Mouse (Mus musculus) retina, postnatal 7 days (tissue): ENCODE measurements around the gene Hydin.
A peak's percentile ranks its signal among the peaks of the same experiment; 100 is the strongest.

ENCODE experiments used
- DNase-seq: peaks from one replicate; pipeline ENCODE4 v3.0.0-alpha.2; 2012; ENCODE audit warnings: low read depth, low spot score

Gene Hydin

GRCm38 (mm10) chr8:110444276-110444675 is 177.5 kb downstream of the Hydin start:
- DNase-seq = no peak

GRCm38 (mm10) chr8:110450463-110450862 is 183.7 kb downstream of the Hydin start:
- DNase-seq = no peak

DNA sequence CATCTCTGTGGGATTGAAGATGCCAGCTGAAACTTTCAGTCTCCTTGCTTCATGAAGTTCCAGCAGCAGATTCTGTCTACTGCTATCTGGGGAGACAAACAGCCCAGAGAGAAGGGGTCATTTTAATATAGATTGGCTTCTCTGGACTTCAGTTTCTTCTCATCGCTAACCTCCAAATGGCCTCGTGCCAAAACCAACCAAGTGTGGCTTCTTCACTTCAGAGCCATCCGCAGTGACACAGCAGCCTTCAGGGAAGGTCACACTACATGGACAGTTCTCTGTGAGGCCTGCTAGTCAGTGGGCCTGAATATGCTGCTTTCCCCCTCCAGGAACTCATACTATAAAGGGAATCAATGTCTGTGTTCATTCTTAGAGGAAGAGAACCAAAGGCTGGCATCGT is 187.7 kb downstream of the Hydin start:
- DNase-seq = no peak

GRCm38 (mm10) chr8:110457424-110457823 is 190.6 kb downstream of the Hydin start:
- DNase-seq = no peak

GRCm38 (mm10) chr8:110462627-110463208 is 195.9 kb downstream of the Hydin start:
- DNase-seq = no peak

GRCm38 (mm10) chr8:110463773-110464460 is 197.1 kb downstream of the Hydin start:
- no peak for DNase-seq

- DNase-seq = no peak
Observed at GRCm38 (mm10) chr8:110465606-110466005, 198.8 kb downstream of the Hydin start.

DNA sequence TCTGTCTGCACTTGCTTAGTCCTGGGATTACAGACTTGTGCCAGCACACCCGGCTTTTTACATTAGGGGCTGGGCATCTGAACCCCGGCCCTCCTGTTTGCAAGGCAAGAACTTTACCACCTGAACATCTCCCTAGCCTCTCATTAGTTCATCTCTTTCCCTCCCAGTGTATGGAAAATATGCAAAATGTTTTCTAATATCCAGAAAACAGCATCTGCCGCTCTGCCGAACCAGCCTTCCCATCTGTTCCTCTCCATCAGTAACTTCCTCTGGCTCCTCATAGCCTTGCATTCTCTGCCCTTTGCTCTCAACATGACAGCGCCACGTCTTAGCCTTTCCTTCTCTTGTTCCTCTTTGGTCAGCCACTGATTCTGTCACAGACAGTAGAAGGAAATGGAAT is 210.5 kb downstream of the Hydin start:
- DNase-seq = no peak

DNA sequence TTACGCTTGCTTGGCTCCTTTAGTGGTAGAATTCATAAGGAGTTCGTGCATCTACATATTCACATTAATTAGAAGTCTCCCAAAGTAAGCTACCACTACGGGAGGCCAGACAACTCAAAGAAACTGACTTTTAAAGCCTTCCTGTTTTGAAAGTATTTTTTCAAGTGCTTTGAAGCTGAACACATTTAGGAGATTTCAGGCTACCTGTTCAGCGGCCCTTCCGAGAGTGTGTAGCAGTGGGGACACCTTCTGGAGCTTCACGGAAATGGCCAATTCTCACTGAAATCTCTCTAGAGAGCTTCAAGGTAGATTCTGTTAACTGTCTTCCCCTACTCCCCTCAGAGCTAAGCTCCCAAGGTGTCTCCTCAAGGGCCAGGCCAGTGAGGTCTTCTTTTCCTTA is 211.8 kb downstream of the Hydin start:
- peak; percentile 33 for DNase-seq

DNA sequence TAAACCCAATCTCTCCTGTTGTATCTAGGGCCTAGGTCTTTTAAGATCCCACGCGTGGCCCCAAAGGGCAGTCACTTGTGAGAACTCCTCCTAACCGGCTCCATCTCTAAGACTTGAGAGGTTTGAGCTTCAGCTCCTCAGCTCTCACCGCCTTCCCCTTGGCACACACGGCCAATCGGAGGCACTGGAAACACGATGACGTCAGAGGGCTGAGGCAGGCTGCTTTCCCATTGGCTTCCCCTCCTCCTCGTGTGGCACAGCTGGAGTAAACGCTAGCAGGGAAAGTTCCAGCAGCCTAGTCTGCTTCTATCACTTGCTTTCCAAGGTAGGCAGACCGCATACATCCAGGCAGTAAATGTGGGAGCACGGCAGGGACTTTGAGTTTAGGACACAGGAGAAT is 212.6 kb downstream of the Hydin start:
- DNase-seq = no peak

DNA sequence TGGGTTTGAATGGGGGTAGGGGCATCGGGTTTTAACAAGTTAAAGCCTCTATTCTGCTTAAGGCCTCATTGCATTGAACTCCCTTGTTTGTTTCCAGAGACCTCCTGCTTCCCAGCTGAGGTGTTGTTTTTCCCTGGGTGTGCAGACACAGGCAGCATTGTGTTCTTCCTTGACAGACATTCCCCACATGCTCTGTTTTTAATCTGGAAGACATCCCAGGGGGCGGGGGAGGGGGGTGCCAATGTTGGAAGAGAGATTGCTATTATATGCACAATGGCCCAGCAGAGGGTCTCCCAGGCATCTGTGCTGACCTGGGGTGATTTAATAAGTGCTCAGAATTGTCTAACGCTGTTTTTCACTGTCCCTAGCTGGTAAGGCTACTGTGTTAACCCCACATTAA is 215.5 kb downstream of the Hydin start:
- DNase-seq = no peak

GRCm38 (mm10) chr8:110485234-110485633 is 218.5 kb downstream of the Hydin start:
- no peak for DNase-seq

DNA sequence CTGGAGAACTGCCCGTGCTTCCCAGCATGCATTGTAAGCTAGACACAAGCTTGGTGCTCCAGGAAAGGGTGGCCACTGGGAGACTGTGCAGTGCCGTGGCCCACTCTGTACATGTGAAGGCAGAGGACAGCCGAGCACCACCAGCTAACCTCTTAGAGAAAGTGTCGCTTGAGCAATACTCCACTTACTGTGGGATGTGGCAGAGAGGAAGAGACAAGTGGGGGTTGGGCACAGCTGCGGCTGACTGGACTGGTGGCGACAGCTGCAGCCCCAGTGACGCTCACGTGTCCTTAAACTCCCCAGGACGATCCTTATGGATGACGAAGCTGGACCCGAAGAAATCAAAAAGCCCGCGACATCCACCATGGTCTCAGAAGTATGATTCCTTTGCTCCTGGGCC is 219.2 kb downstream of the Hydin start:
- DNase-seq = no peak

GRCm38 (mm10) chr8:110487644-110488043 is 220.9 kb downstream of the Hydin start:
- DNase-seq = no peak

GRCm38 (mm10) chr8:110489344-110489743 is 222.6 kb downstream of the Hydin start:
- DNase-seq = no peak

GRCm38 (mm10) chr8:110491118-110491517 is 224.3 kb downstream of the Hydin start:
- no peak for DNase-seq

- no peak for DNase-seq
Observed at GRCm38 (mm10) chr8:110496286-110496685, 229.5 kb downstream of the Hydin start.

- DNase-seq = no peak
Observed at GRCm38 (mm10) chr8:110500253-110500652, 233.5 kb downstream of the Hydin start.

GRCm38 (mm10) chr8:110500661-110501060 is 233.9 kb downstream of the Hydin start:
- no peak for DNase-seq

- DNase-seq = no peak
Observed at GRCm38 (mm10) chr8:110501330-110501729, 234.6 kb downstream of the Hydin start.

DNA sequence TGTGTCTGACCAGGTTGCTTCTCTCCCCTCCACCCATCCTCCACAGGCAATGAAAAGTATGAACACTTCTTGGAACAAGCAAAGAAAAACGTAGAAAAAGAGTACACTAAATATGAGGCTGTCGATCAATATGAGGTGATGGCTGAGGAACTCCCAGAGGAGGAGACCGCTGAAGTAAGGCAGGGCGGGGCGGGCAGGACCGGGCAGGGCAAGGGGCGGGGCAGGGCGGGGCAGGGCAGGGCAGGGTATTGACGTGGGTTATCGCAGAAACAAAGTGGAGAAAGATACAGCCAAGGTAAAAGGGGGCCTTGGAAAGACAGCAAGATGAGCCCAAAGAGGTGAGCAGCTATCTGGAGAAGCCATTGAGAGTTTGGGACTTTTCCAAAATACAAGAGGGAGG is 236.1 kb downstream of the Hydin start:
- DNase-seq = no peak

DNA sequence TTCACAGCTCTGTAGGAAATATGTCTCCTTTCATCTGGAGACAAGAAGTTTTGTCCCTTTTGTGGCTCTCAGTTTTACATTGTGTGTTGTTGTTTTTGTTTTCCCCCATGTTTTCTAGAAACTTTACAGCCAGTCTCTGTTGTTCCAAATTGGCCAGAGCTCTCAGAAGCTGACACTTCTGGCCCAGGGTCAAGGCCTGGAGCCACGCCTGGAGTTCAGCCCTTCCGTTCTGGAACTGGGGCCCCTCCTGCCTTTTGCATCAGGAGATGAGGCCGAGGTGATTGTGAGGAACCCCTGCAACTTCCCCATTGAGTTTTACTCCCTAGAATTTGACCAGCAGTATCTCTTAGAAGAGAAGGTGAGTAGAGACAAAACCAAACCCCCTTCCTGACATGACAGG is 242.0 kb downstream of the Hydin start:
- DNase-seq = no peak

- no peak for DNase-seq
Observed at GRCm38 (mm10) chr8:110519790-110520189, 253.0 kb downstream of the Hydin start.

- no peak for DNase-seq
Observed at GRCm38 (mm10) chr8:110521851-110522250, 255.1 kb downstream of the Hydin start.
